Mouse (Mus musculus) central nervous system, embryonic 14 days (tissue): Measurements from ENCODE around the gene Igsf8. TPM values are rescaled to one million over a fixed set of nuclear protein-coding genes. Genes with fewer than 3 reads are reported as not detected.

Experiments
- polyA plus RNA-seq: library from polyadenylated mRNA; depleted of rRNA; stranded (reverse); fragments of >200 nt; gene quantifications from 2 replicates; pipeline ENCODE4 v1.2.3, GENCODE M21; 2012; rRNA removed

Igsf8 gene
- polyA plus RNA-seq = 120 and 170 TPM in 2 replicates

DNA sequence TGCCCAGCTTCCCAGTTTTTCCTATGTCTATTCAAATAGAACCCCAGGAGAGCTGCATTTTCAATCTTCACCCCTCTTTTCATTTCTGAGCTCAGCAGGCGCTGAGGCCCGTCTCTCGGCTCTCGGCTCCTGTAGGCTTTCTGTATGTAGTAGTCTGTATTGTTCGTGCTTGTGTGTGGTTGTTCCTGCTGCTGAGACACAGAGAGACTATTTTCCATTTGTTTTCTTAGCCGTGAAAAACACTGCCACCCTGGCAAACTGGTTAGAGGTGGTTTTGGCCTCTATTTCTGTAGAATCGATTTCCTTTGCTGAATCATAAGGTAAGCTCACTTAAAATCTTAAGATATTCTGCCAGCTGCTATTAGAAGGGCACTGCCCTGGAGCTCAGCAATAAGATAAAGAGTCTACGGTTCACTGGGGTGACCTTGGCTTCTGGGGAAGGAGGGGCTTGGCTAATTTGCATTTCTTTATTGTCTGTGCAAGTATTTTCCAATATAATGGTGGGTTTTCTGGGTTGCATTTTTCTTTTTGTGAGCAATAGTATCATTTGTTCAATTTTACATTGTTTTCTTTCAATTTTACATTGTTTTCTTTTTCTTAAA is at the start of gene Igsf8:
Igsf8 (plus strand) TSS at position 165 of the 602 bp plus-strand sequence.

DNA sequence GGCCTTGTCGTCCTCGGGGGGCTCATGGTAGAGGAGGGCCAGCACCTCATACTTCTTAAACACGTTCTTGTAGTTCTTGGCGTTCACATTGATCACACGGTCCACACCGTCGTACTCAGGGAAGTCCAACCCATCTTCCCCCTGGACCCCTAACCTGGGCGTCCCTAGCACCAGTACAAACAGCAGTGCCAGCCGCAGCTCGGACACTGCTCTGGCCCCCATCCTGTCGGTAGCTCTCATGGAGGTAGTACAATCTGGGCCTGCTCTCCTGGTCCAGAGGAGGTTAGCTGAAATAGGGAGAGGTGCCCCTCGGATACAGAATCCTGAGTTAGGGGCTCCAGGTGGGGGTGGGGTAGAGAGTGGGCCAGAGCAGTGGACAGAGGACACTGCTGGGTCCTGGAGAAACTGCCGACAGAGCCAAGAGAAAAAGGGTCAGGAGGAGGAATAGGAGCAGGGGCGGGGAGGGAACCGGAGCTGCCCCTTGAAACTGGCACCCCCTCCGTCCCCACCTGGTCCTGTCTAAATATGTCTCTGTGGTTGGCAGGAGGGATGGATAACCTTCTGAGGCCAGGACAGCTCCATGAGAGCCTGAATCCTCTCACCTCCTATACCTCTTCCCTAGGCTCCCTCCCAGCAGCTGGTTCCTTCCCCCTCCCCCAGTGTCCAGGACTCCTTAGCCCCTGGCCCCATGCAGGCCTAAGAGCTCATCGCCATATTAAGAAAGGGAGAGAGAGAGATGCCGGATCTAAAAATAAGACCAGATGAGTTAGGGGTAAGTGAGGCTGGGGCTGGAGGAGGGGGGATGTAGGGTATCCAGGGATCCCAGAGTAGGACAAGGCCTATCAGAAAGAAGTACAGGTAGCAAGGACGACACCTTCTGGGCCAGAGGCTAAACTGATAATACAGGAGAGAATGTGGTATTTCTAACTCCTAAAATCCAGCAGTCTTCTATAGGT is 41.7 kb upstream of the Igsf8 start, which contains the start of gene Casq1:
Casq1 (minus strand) TSS at position 418 of the 956 bp plus-strand sequence.

DNA sequence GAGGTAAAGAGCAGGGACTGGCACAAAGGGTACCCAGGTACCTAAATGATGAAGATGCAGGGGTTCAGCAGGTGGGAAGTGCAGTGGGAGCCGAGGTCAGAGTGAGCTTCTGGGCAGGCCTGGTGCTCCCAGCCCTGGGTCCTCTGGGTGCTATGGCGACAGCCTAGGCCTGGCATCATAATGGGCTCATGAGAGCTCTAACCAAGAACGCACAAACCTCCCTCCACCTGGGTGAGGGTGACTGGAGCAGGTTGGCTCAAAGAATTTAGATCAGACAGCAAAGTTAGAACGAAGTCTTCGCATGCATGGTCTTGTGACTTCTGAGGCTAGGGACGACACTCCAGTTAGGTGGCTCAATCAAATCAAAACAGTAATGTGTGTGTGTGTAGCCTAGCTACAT is 3.1 kb upstream of the Igsf8 start, which contains the start of gene Atp1a4:
Atp1a4 (minus strand) TSS at position 101 of the 400 bp plus-strand sequence.

DNA sequence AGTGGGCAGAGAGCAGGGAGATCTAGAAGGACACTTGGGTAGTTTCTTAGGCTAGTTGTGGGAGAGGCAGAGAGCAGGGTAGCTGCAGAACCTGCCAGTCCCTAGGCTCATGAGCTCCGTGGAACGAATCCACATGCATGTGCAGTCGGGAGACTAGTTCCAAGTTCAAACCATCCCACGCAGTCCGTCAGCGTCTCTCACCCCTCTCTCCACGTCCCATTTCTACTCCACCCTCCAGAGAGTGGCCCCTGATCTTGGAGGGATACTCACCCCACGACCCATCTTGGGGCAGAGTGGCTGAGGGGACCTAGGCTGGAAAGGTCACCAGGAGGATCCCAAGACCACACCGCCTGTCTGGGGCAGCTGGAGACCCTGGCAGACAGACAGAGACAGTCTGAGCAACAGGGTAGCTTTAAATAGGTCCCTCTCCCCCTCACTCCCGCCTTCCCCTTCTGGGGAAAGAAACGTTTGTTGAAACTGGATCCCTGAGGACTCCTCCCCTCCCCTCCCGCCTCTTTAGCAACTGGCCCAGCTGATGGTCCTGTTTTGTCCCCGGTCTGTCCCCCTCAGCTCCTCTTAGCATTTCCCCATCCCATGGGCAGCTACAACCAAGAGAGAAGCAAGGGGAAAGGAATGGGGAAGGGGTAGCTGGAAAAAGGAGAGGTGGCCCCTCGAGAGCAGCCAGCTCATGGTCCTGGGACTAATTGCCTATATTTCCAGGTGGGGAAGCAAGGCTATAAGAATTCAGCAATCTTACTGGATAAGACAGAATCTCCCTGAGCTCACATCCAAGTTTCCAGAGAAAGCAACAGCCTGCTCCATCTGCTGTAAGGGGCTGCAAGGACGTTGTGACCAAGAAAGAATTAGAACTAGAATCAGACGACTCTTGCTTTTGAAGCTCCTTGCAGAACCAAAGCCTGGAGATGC is 36.4 kb downstream of the Igsf8 start, which contains the start of gene Atp1a2:
Atp1a2 (minus strand) TSS at position 454 of the 927 bp plus-strand sequence.

DNA sequence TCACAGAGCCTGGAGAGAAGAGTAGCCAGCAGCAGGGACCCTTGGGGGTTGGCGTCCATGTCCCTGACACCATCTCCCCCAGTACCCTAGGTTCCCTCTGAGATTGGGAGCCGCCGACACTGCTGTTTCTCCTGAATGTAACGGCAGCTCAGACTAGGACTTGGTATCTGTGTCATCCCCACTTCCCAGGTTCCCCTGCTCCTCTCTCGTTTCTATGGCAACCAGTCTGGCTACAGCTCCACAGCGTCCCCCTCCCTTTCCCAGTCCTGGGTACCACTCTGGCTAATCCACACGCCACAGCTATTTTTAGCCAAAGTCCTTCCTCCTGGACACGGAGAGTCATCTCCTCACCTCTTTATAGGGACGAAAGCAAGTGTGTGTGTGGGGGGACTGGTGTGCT is 67.7 kb downstream of the Igsf8 start, which contains the start of gene Kcnj9:
Kcnj9 (minus strand) TSS at position 188 of the 400 bp plus-strand sequence.

DNA sequence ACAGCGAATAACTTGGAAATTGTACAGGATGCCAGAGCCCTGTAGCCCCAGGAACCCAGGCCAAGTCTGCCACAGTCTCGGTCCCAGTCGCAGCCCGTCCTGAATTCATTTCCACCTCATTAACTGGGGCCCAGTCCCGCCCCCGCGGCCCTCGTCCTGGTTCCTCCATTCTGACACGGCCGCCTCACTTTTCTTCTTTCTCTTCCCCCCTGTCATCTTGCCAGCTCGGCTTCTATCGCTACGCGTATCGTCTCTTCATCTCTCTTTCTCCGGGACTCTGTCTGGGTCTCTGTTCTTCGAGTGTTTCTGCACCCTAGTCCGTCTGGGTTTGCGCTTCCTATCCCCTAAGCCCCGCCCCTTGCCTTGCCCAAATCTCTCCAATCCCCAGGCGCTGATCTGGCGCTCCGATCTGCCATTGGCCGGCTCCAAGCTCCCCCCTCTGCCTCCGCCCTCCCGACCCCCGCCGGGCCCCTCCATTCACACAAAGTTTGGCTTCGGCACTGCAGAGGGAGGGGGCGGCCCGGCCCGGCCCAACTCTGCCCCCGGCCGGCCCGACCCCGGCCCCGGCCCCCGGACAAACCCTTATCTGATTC is 79.4 kb downstream of the Igsf8 start, which contains the start of gene Kcnj10:
Kcnj10 (plus strand) TSS at position 482 of the 593 bp plus-strand sequence.

Other genes starting within 250 kb of the Igsf8 start
- gene Vangl2, start 233.2 kb upstream of the Igsf8 start, polyA plus RNA-seq = 72.0 and 73.5 TPM in 2 replicates
- gene Nhlh1, start 204.1 kb upstream of the Igsf8 start, polyA plus RNA-seq = 18.0 and 23.1 TPM in 2 replicates
- gene Copa, start 179.1 kb upstream of the Igsf8 start, polyA plus RNA-seq = 140 and 160 TPM in 2 replicates
- gene Ncstn, start 178.8 kb upstream of the Igsf8 start, polyA plus RNA-seq = 130 and 138 TPM in 2 replicates
- 97.5 and 107 TPM in 2 replicates for gene Pex19, start 134.9 kb upstream of the Igsf8 start, polyA plus RNA-seq
- gene Dcaf8, start 113.6 kb upstream of the Igsf8 start, polyA plus RNA-seq = 87.9 and 89.8 TPM in 2 replicates
- 285 and 347 TPM in 2 replicates for gene Pea15a, start 54.8 kb upstream of the Igsf8 start, polyA plus RNA-seq
- 4.5 and 6.8 TPM in 2 replicates for gene Casq1, start 41.8 kb upstream of the Igsf8 start, polyA plus RNA-seq
- gene Atp1a4, start 3.2 kb upstream of the Igsf8 start, polyA plus RNA-seq = 0.05 and 0.09 TPM in 2 replicates
- gene Atp1a2, start 36.4 kb downstream of the Igsf8 start, polyA plus RNA-seq = 62.6 and 63.5 TPM in 2 replicates
- gene Kcnj9, start 67.7 kb downstream of the Igsf8 start, polyA plus RNA-seq = 5.3 and 6.3 TPM in 2 replicates
- gene Kcnj10, start 79.6 kb downstream of the Igsf8 start, polyA plus RNA-seq = 3.7 and 4.3 TPM in 2 replicates
- 7.9 and 8.1 TPM in 2 replicates for gene Pigm, start 114.9 kb downstream of the Igsf8 start, polyA plus RNA-seq
- 0.28 and 0.30 TPM in 2 replicates for gene Slamf9, start 213.7 kb downstream of the Igsf8 start, polyA plus RNA-seq
- 120 and 129 TPM in 2 replicates for gene Igsf9, start 220.1 kb downstream of the Igsf8 start, polyA plus RNA-seq
- 48.1 and 64.7 TPM in 2 replicates for gene Tagln2, start 238.4 kb downstream of the Igsf8 start, polyA plus RNA-seq